Mouse (Mus musculus): ENCODE measurements around the gene Adgrf1.

- TF ChIP-seq POLR2A (IDR thresholded peaks at IDR 0.05; ENCODE audit: insufficient read length, low read depth) (no peak), REST (IDR thresholded peaks at IDR 0.05; ENCODE audit: insufficient read depth, insufficient read length) (no peak), E2F4 (IDR thresholded peaks at IDR 0.05; ENCODE audit: insufficient read depth) (no peak)
Observed at GRCm38 (mm10) chr17:43241134-43241533, 29.0 kb upstream of the Adgrf1 start.

All from myocyte (in vitro differentiated cells).